Mouse (Mus musculus): ENCODE results near the gene Arhgap15.

Arhgap15 gene

GRCm38 (mm10) chr2:44356248-44356886 lies 607.7 kb downstream of the Arhgap15 start:
- no peak for DNase-seq (ENCODE audit: low spot score)

GRCm38 (mm10) chr2:44356887-44357251 lies 608.2 kb downstream of the Arhgap15 start:
- no peak for DNase-seq (ENCODE audit: low spot score)

GRCm38 (mm10) chr2:44380225-44380624 lies 631.6 kb downstream of the Arhgap15 start:
- DNase-seq (ENCODE audit: low spot score) = no peak

- no peak for DNase-seq (ENCODE audit: low spot score)
These were observed 635.9 kb downstream of the Arhgap15 start for GRCm38 (mm10) chr2:44384541-44384940.

- no peak for DNase-seq (ENCODE audit: low spot score)
These were observed 640.9 kb downstream of the Arhgap15 start for GRCm38 (mm10) chr2:44389556-44389955.

- no peak for DNase-seq (ENCODE audit: low spot score)
These were observed 645.2 kb downstream of the Arhgap15 start for GRCm38 (mm10) chr2:44393789-44394188.

- DNase-seq (ENCODE audit: low spot score) = no peak
These were observed 646.4 kb downstream of the Arhgap15 start for GRCm38 (mm10) chr2:44394956-44395501.

GRCm38 (mm10) chr2:44395577-44395976 lies 647.0 kb downstream of the Arhgap15 start:
- DNase-seq (ENCODE audit: low spot score) = no peak

GRCm38 (mm10) chr2:44397209-44397608 lies 648.6 kb downstream of the Arhgap15 start:
- no peak for DNase-seq (ENCODE audit: low spot score)

- no peak for DNase-seq (ENCODE audit: low spot score)
These were observed 649.2 kb downstream of the Arhgap15 start for GRCm38 (mm10) chr2:44397735-44398337.

GRCm38 (mm10) chr2:44399191-44399926 lies 650.7 kb downstream of the Arhgap15 start:
- DNase-seq (ENCODE audit: low spot score) = no peak

GRCm38 (mm10) chr2:44401704-44402422 lies 653.2 kb downstream of the Arhgap15 start:
- no peak for DNase-seq (ENCODE audit: low spot score)

- DNase-seq (ENCODE audit: low spot score) = no peak
These were observed 663.0 kb downstream of the Arhgap15 start for GRCm38 (mm10) chr2:44411660-44412059.

GRCm38 (mm10) chr2:44416331-44416730 lies 667.7 kb downstream of the Arhgap15 start:
- no peak for DNase-seq (ENCODE audit: low spot score)

- no peak for DNase-seq (ENCODE audit: low spot score)
These were observed 671.1 kb downstream of the Arhgap15 start for GRCm38 (mm10) chr2:44419547-44420225.

- no peak for DNase-seq (ENCODE audit: low spot score)
These were observed 681.9 kb downstream of the Arhgap15 start for GRCm38 (mm10) chr2:44430521-44430920.

- no peak for DNase-seq (ENCODE audit: low spot score)
These were observed 688.0 kb downstream of the Arhgap15 start for GRCm38 (mm10) chr2:44436652-44437051.

GRCm38 (mm10) chr2:44437496-44438057 lies 689.0 kb downstream of the Arhgap15 start:
- DNase-seq (ENCODE audit: low spot score) = no peak

- DNase-seq (ENCODE audit: low spot score) = no peak
These were observed 689.4 kb downstream of the Arhgap15 start for GRCm38 (mm10) chr2:44438070-44438469.

GRCm38 (mm10) chr2:44444938-44445337 lies 696.3 kb downstream of the Arhgap15 start:
- DNase-seq (ENCODE audit: low spot score) = no peak

Measured in T-cell, adult 2 months (primary cell).